Mouse (Mus musculus): Measurements from ENCODE around the gene Ptprn2.

Gene Ptprn2

GRCm38 (mm10) chr12:117261165-117261440 lies 775.6 kb downstream of the Ptprn2 start:
- DNase-seq (ENCODE audit: low spot score): no peak

GRCm38 (mm10) chr12:117262003-117262402 lies 776.5 kb downstream of the Ptprn2 start:
- no peak for DNase-seq (ENCODE audit: low spot score)

- no peak for DNase-seq (ENCODE audit: low spot score)
These were observed 777.6 kb downstream of the Ptprn2 start for GRCm38 (mm10) chr12:117263081-117263480.

DNA sequence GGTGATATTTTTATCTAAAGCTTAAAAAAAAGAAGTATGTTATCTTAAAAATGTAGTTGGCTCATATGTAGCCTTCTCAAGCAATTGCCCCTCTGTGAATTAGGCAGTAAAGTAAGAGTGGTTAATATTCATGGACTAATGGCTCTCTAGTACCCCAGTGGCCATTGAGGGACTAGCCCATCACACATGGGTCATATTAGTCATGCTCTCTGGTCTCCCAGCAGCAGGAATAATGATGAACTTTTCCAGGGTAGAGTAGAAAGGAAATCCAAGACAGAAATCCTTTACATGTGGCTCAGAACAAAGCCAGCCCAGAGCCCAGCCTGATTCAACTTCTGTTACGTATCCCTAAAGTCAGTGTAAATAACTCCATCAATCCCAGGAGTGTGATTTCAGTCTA lies 779.7 kb downstream of the Ptprn2 start:
- no peak for DNase-seq (ENCODE audit: low spot score)

DNA sequence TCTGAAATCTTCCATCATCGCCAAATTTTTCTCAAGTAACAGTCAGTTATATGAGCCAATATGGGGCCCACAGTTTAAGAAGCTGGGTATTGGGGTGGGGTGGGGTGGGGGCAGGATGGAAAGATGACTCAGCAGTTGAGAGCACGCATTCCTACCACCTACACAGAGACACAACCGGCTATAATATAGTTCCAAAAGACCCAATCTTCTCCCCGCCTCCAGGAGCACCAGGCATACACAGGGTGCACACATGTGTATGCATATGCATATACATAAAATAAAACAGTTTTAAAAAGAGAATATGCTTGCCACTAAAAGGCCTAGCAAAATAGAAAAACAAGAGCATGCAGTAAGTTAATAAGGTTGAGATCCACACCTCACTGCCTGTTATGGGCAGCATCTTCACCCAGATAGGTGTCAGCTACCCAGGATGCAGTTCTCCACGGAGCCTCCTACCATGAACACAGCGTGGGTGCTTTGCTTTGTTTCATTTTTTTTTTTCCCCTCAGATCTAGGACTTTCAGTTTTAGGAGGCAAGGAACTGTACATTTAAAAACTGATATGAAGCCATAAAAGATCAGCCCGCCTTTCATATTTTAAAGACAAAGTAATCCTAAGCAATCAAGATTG lies 783.1 kb downstream of the Ptprn2 start:
- no peak for DNase-seq (ENCODE audit: low spot score)

GRCm38 (mm10) chr12:117269310-117269709 lies 783.8 kb downstream of the Ptprn2 start:
- DNase-seq (ENCODE audit: low spot score): no peak

DNA sequence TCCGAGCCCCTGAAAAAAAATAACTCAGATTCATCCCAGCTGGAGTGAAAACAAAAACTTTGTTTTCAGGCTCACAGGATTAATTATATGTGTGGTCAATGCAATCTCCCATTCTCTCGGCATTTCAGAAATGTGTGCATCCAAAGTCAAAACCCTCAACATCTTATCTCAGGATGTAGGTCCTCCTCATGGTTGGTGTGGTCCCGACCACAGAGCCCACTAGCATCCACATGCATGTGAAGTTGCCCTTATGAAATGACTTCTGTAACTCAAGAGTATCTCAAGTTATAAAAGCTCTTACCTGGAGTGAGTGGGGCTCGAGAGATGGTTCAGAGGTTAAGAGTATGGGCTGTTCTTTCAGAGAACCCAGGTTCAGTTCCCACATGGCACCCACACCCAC lies 784.7 kb downstream of the Ptprn2 start:
- DNase-seq (ENCODE audit: low spot score): no peak

DNA sequence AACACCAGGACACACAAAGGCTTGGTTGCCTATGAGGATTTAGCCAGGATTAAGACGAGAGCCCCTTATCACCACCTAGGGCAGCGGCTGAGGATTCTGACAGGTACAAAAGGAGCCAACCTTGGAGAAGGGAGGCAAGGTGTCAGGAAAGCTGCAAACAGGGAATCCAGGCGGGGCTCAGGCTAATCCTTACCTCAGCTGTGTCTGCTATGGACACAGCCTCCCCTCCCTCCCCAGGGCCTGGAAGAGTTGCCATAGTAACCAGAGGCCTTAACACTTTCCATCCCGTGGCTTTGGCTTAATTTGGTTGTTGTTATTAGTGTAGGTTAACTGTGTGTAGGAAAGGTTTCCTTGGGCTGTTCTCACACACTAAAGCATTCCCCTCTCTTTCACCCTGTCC lies 787.6 kb downstream of the Ptprn2 start:
- no peak for DNase-seq (ENCODE audit: low spot score)

- DNase-seq (ENCODE audit: low spot score): no peak
These were observed 789.1 kb downstream of the Ptprn2 start for GRCm38 (mm10) chr12:117274576-117274975.

GRCm38 (mm10) chr12:117280790-117281189 lies 795.3 kb downstream of the Ptprn2 start:
- no peak for DNase-seq (ENCODE audit: low spot score)

- DNase-seq (ENCODE audit: low spot score): no peak
These were observed 797.1 kb downstream of the Ptprn2 start for GRCm38 (mm10) chr12:117282659-117283058.

DNA sequence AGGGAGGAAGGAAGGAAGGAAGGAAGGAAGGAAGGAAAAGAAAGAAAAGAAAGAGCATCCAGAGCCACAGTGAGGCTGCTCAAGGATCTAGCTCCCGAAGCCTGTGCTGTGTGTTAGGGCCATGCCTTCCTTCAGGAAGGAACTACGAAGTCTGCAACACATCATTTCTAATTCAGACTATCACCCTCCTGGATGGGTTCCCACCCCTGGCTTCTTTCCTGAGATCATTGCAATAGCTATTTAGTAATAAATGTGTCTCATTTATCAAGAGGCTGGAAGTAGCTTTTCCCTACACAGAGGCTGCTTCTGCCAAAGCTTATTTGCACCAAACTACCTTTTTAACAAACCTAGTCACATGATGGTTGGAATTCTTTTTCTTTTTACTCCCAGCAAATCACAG lies 801.9 kb downstream of the Ptprn2 start:
- DNase-seq (ENCODE audit: low spot score): no peak

DNA sequence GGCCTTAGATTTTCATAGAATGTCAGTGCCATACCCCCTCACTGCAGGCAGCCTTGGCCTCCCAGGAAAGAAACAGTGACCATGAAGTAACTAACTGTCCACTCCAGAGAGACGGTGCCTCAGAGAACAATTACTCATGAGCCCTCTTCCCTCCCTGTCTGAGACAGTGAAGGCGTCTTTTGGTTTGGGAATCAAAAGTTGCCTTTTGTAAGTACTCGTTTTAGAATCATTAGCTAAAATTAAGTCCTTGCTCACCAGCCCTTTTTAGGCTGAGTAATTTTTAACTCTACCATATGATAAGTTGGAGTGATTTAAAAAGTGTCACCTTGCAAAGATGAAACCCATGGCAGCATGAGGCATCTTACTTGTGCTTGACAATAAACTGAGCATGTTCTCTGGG lies 806.4 kb downstream of the Ptprn2 start:
- DNase-seq (ENCODE audit: low spot score): no peak

- no peak for DNase-seq (ENCODE audit: low spot score)
These were observed 811.3 kb downstream of the Ptprn2 start for GRCm38 (mm10) chr12:117296792-117297191.

- no peak for DNase-seq (ENCODE audit: low spot score)
These were observed 813.6 kb downstream of the Ptprn2 start for GRCm38 (mm10) chr12:117299084-117299483.

- DNase-seq (ENCODE audit: low spot score): no peak
These were observed 819.5 kb downstream of the Ptprn2 start for GRCm38 (mm10) chr12:117304751-117305624.

- no peak for DNase-seq (ENCODE audit: low spot score)
These were observed 820.1 kb downstream of the Ptprn2 start for GRCm38 (mm10) chr12:117305625-117306105.

DNA sequence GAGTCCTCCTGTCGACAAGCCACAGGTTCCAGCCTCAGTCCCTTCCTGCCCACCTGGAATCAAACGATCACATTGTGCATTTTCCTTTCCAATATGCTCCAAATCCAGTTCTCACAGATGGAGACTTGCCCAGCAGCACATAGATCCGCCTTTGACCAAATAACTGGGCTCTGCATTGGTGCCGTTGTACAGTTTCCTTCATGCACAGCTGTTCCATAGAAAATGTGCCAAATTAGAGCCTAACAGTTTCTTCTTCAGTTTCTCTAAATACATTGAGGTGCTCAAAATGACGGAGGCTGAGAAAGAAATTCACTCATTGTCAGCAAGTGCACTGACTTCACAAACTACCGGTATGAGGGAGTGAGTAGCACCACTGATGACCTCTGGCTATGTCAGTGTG lies 826.6 kb downstream of the Ptprn2 start:
- DNase-seq (ENCODE audit: low spot score): no peak

DNA sequence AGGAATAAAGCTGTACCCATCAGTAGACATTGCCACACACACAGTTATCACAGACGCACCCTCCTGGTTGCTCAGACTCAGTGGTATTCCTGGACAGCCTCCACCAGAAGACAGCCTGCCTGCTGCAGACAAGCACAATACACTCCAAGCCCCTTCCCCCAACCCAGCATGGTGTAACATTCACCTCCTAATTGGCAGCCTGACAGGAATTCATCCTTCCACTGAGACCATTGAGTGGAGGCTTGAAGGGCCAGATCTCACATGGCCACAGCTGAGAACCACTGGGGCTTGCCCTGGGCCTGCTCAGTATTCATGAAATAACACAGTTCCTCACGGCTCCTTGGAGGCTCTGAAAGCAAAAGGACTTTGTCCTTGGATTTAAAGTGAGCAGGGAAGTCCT lies 829.5 kb downstream of the Ptprn2 start:
- DNase-seq (ENCODE audit: low spot score): no peak

- DNase-seq (ENCODE audit: low spot score): no peak
These were observed 830.1 kb downstream of the Ptprn2 start for GRCm38 (mm10) chr12:117315661-117316060.

- DNase-seq (ENCODE audit: low spot score): no peak
These were observed 832.7 kb downstream of the Ptprn2 start for GRCm38 (mm10) chr12:117318229-117318628.

GRCm38 (mm10) chr12:117323017-117323416 lies 837.5 kb downstream of the Ptprn2 start:
- DNase-seq (ENCODE audit: low spot score): no peak
